Mouse (Mus musculus): ENCODE measurements around the gene Tnks2. TPM values are rescaled to one million over a fixed set of nuclear protein-coding genes. Genes with fewer than 3 reads are reported as not detected.

The Tnks2 gene
- polyA plus RNA-seq, 1 experiment from 2014 or later: 13.9 TPM

- TF ChIP-seq EP300 (optimal IDR thresholded peaks at IDR 0.05): no peak
- TF ChIP-seq CTCF (IDR thresholded peaks at IDR 0.05; ENCODE audit: low read depth): no peak
- Histone ChIP-seq H3K36me3 (ENCODE audit: control insufficient read depth, insufficient read depth, low read length) (no peaks in the 10 kb centered on the region), H3K27ac (replicated peaks) (no peak overlapping the region), H3K4me1 (replicated peaks; ENCODE audit: control insufficient read depth, insufficient read depth) (no peaks in the 10 kb centered on the region; the same call in 1 of the 2 replicates), H3K9ac (ENCODE audit: low read length) (no peak overlapping the region), H3K4me3 (ENCODE audit: low read depth, low read length) (no peak overlapping the region), H3K9me3 (ENCODE audit: control insufficient read depth, low read length) (no peaks in the 10 kb centered on the region), H3K27me3 (ENCODE audit: control insufficient read depth, insufficient read depth, low read length) (no peaks in the 10 kb centered on the region), H3K4me2 (replicated peaks; ENCODE audit: low read depth) (no peak overlapping the region)
- ATAC-seq (ENCODE audit: low FRiP score, low TSS enrichment) (no peak), DNase-seq (ENCODE audit: low spot score) (no peak)
Measured at GRCm38 (mm10) chr19:36932097-36932496, 98.1 kb downstream of the Tnks2 start.

GRCm38 (mm10) chr19:36932613-36933012, 98.6 kb downstream of the Tnks2 start:
- no peak for ATAC-seq (ENCODE audit: low FRiP score, low TSS enrichment)
- H3K9ac ChIP-seq (ENCODE audit: low read length): no peak overlapping the region

GRCm38 (mm10) chr19:36936285-36936684, 102.3 kb downstream of the Tnks2 start:
- H3K27ac ChIP-seq (replicated peaks): no peak overlapping the region
- no peaks in the 10 kb centered on the region for H3K9me3 ChIP-seq (ENCODE audit: control insufficient read depth, low read length)
- ATAC-seq (ENCODE audit: low FRiP score, low TSS enrichment) (no peak), DNase-seq (ENCODE audit: low spot score) (no peak)
- no peaks in the 10 kb centered on the region for H3K27me3 ChIP-seq (ENCODE audit: control insufficient read depth, insufficient read depth, low read length)
- H3K4me3 ChIP-seq (ENCODE audit: low read depth, low read length): no peak overlapping the region
- H3K4me2 ChIP-seq (replicated peaks; ENCODE audit: low read depth): no peak overlapping the region
- no peak for TF ChIP-seq EP300 (optimal IDR thresholded peaks at IDR 0.05)
- no peak for TF ChIP-seq CTCF (IDR thresholded peaks at IDR 0.05; ENCODE audit: low read depth)
- 83% methylated on average over 4 of the region's 4 CpGs for WGBS
- H3K36me3 ChIP-seq (ENCODE audit: control insufficient read depth, insufficient read depth, low read length): no peaks in the 10 kb centered on the region
- H3K4me1 ChIP-seq (replicated peaks; ENCODE audit: control insufficient read depth, insufficient read depth): no peaks in the 10 kb centered on the region
- H3K9ac ChIP-seq (ENCODE audit: low read length): no peak overlapping the region

More at GRCm38 (mm10) chr19:36932613-36933012, 98.6 kb downstream of the Tnks2 start:
- Histone ChIP-seq H3K4me1 (replicated peaks; ENCODE audit: control insufficient read depth, insufficient read depth) (no peaks in the 10 kb centered on the region; the same call in 1 of the 2 replicates), H3K27ac (replicated peaks) (no peak overlapping the region), H3K36me3 (ENCODE audit: control insufficient read depth, insufficient read depth, low read length) (no peaks in the 10 kb centered on the region), H3K4me3 (ENCODE audit: low read depth, low read length) (no peak overlapping the region), H3K9me3 (ENCODE audit: control insufficient read depth, low read length) (no peaks in the 10 kb centered on the region), H3K4me2 (replicated peaks; ENCODE audit: low read depth) (no peak overlapping the region), H3K27me3 (ENCODE audit: control insufficient read depth, insufficient read depth, low read length) (no peaks in the 10 kb centered on the region)
- DNase-seq (ENCODE audit: low spot score): no peak
- 86% methylated on average over 2 of the region's 2 CpGs for WGBS
- TF ChIP-seq CTCF (IDR thresholded peaks at IDR 0.05; ENCODE audit: low read depth): no peak
- TF ChIP-seq EP300 (optimal IDR thresholded peaks at IDR 0.05): no peak

GRCm38 (mm10) chr19:36938008-36938407, 104.0 kb downstream of the Tnks2 start:
- Histone ChIP-seq H3K27ac (replicated peaks) (no peak overlapping the region), H3K9me3 (ENCODE audit: control insufficient read depth, low read length) (no peaks in the 10 kb centered on the region), H3K4me2 (replicated peaks; ENCODE audit: low read depth) (no peak overlapping the region), H3K27me3 (ENCODE audit: control insufficient read depth, insufficient read depth, low read length) (no peaks in the 10 kb centered on the region), H3K36me3 (ENCODE audit: control insufficient read depth, insufficient read depth, low read length) (no peaks in the 10 kb centered on the region), H3K4me1 (replicated peaks; ENCODE audit: control insufficient read depth, insufficient read depth) (no peaks in the 10 kb centered on the region), H3K9ac (ENCODE audit: low read length) (no peak overlapping the region), H3K4me3 (ENCODE audit: low read depth, low read length) (no peak overlapping the region)
- TF ChIP-seq CTCF (IDR thresholded peaks at IDR 0.05; ENCODE audit: low read depth): no peak
- DNase-seq (ENCODE audit: low spot score): no peak
- no peak for ATAC-seq (ENCODE audit: low FRiP score, low TSS enrichment)

- Histone ChIP-seq H3K4me3 (ENCODE audit: low read depth, low read length) (no peak overlapping the region), H3K4me1 (replicated peaks; ENCODE audit: control insufficient read depth, insufficient read depth) (no peaks in the 10 kb centered on the region), H3K27me3 (ENCODE audit: control insufficient read depth, insufficient read depth, low read length) (no peaks in the 10 kb centered on the region), H3K4me2 (replicated peaks; ENCODE audit: low read depth) (no peak overlapping the region), H3K36me3 (ENCODE audit: control insufficient read depth, insufficient read depth, low read length) (no peaks in the 10 kb centered on the region), H3K9me3 (ENCODE audit: control insufficient read depth, low read length) (no peaks in the 10 kb centered on the region), H3K27ac (replicated peaks) (no peak overlapping the region), H3K9ac (ENCODE audit: low read length) (no peak overlapping the region)
- WGBS: 91% methylated on average over 1 of the region's 1 CpGs
- TF ChIP-seq EP300 (optimal IDR thresholded peaks at IDR 0.05) (no peak), CTCF (IDR thresholded peaks at IDR 0.05; ENCODE audit: low read depth) (no peak)
- DNase-seq (ENCODE audit: low spot score) (no peak), ATAC-seq (ENCODE audit: low FRiP score, low TSS enrichment) (no peak)
Measured at GRCm38 (mm10) chr19:36940064-36940463, 106.0 kb downstream of the Tnks2 start.

Other genes starting within 250 kb of the Tnks2 start
- 7.0 and 7.1 TPM in 2 replicates for gene Ppp1r3c, start 97.6 kb upstream of the Tnks2 start, polyA plus RNA-seq (2015; fragmentation: Nextera tagmentation; extraction: Ambion mirVana)
- 4.4 and 5.1 TPM in 2 replicates for gene Fgfbp3, start 85.4 kb downstream of the Tnks2 start, polyA plus RNA-seq (2015; fragmentation: Nextera tagmentation; extraction: Ambion mirVana)
- 2.8 and 3.1 TPM in 2 replicates for gene Btaf1, start 91.8 kb downstream of the Tnks2 start, polyA plus RNA-seq (2015; fragmentation: Nextera tagmentation; extraction: Ambion mirVana)